Mouse (Mus musculus) ovary, postnatal 14 days (tissue): ENCODE measurements around the gene Zfp697.
A peak's percentile ranks its signal among the peaks of the same experiment; 100 is the strongest.
"Not testable (repeated sequence)": the region's sequence is repeated elsewhere in the genome, so short reads cannot be mapped to it uniquely, and the experiment has no call there.

Experiments used
- DNase-seq: peaks from one replicate; pipeline ENCODE4 v3.0.0; 2022; ENCODE audit warnings: low spot score

The Zfp697 gene

DNA sequence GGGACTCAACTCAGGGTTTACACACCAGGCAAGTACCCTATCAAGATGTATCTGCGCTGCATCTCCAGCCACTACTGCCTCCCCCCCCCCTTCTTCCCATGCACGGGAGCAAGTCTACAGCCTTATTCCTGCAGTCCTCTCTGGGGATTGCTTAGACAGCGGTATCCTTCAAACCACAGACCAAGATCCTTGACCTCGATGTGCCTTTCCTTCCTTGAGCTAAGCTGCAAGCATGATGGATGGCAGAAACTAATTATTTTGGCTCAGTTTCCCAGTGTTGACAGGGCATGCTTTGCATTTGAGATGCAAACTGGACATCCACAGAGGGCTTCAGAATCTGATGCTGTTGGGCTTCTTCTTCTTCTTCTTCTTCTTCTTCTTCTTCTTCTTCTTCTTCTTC lies 40.7 kb downstream of the Zfp697 start:
- no peak for DNase-seq

DNA sequence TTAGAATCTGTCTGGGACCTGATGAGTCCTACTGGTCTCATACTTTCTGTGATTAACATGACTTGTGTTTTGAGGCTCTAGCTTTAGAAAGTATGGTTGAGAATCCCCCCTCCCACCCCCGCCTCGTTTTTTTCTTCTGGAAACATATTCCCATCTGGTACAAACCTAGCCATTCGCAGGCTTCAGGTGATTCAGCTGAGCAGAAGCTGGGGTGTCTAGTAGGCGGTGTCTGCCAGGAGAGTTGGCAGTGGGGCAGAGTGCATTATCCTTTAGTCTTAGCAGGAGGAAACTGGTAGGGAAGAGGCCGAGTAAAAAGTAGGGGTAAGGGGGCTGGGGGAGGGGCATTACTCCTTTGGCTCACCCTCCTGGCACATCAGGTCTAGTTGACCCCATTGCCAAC lies 44.5 kb downstream of the Zfp697 start:
- no peak for DNase-seq

DNA sequence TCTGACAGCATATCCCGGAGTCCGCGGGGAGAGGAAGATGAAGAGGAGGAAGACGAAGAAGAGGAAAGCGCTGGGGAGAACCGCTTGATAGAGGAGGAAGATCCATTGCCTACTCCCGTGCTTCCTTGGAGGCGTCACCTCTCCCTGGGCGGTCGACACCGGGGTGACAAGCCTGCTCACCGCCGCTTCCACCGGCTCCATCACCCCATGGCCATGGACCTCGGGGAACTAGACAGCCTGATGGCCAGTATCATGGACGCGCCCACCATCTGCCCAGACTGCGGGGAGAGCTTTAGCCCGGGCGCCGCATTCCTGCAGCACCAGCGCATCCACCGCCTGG lies 45.0 kb downstream of the Zfp697 start:
- DNase-seq: no peak

DNA sequence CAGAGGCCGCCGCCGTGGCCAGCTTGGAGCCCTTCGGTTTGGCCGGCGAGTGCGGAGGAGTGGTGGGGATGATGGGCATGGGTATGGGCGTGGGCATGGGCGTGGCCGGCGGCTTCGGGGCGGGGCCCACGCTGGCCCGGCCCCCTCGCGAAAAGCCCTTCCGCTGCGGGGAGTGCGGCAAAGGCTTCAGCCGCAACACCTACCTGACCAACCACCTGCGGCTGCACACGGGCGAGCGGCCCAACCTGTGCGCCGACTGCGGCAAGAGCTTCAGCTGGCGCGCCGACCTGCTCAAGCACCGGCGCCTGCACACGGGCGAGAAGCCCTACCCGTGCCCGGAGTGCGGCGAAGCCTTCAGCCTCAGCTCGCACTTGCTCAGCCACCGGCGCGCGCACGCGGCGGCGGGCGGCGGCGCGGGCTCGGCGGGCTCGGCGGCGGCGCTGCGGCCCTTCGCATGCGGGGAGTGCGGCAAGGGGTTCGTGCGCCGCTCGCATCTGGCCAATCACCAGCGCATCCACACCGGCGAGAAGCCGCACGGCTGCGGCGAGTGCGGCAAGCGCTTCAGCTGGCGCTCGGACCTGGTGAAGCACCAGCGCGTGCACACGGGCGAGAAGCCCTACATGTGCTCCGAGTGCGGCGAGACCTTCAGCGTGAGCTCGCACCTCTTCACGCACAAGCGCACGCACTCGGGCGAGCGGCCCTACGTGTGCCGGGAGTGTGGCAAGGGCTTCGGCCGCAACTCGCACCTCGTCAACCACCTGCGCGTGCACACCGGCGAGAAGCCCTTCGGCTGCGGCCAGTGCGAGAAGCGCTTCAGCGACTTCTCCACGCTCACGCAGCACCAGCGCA lies 45.6 kb downstream of the Zfp697 start:
- peak; percentile 64 for DNase-seq

DNA sequence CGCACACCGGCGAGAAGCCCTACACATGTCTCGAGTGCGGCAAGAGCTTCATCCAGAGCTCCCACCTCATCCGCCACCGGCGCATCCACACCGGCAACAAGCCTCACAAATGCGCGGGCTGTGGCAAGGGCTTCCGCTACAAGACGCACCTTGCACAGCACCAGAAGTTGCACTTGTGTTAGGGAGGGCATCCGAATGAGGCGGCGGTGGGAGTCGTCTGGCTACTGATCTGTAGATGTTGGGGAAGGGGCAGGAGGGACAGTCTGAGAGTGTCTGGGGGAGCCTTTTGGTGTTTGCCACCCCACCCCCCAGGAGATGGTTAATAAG lies 46.2 kb downstream of the Zfp697 start:
- no peak for DNase-seq

DNA sequence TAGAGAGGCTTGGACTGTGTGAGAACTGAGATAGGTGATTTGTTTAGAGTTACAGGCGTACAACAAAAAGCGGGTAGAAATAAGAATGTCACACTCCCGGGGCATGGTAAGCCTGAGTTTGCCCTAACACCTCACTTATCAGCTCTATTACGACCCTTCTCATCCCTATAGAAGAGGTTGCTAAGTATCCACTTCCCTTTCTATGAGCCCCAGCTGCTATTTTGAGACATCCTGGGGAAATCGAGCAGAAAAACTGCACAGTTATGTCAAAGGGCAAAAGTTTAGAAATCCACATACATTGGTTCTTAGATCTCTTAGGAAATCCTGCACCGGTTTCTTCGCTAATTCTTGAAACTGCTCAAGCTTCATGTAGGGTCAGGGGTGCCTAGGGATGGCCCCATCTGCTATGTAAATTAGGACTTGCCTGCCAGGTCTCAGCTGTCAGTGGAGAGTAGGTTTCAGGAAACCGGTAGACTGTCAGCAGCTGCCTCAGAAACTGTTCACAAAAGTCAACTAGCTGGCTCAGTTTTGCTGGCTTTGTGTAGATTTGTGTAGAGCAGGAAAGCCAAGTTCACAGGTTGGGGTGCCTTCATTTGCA lies 46.8 kb downstream of the Zfp697 start:
- no peak for DNase-seq

DNA sequence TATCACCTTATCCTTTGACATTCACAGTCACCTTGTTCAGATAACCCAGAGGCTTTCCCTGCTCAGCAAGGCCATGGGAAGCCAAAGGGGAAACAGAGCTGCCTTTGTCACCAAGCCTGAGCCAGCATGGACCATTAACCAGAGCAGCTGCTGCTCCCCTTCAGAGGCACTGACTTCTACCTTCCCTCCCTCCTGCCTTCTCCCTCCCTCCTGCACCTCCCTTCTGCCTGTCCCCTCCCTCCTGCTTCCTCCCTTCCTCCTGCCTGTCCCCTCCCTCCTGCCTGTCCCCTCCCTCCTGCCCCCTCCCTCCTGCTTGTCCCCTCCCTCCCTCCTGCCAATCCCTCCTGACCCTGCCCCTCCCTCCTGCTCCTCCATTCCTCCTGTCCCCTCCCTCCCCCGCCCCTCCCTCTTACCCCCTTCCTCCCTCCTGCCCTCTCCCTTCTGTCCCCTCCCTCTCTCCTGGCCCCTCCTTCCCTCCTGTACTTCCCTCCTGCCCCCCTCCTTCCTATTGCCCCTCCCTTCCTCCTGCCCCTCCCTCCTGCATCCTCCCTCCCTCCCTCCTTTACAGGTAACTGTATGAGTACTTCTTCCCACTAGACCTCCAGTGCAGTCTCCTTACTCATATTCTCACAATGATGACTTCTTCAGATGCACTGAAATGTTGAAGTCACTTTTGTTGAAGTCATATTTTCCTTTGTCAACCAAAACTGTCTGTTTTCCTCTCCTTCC lies 52.0 kb downstream of the Zfp697 start:
- no peak for DNase-seq

DNA sequence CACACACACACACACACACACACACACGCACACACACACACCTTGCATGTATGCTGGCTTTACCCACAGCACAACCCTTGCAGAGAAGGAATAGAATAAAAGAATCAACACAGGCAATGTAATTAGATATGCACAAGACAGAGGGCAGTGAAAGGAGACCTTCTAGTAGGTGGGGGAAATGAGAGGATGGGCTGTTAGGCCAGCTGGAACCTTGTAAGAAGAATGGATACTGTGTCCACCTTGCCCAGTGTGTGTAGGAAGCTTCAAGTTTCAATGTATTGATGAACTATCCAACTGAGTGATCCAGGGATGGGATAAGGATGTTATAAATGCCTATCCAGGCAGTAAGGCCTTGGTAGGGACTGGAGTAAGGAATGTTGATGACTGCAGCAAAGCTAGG lies 52.8 kb downstream of the Zfp697 start:
- DNase-seq: no peak

DNA sequence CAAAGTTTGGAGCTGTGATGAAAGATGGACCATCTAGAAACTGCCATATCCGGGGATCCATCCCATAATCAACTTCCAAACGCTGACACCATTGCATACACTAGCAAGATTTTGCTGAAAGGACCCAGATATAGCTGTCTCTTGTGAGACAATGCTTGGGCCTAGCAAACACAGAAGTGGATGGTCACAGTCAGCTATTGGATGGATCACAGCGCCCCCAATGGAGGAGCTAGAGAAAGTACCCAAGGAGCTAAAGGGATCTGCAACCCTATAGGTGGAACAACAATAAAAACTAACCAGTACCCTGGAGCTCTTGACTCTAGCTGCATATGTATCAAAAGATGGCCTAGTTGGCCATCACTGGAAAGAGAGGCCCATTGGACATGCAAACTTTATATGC lies 60.0 kb downstream of the Zfp697 start:
- DNase-seq: not testable (repeated sequence)

DNA sequence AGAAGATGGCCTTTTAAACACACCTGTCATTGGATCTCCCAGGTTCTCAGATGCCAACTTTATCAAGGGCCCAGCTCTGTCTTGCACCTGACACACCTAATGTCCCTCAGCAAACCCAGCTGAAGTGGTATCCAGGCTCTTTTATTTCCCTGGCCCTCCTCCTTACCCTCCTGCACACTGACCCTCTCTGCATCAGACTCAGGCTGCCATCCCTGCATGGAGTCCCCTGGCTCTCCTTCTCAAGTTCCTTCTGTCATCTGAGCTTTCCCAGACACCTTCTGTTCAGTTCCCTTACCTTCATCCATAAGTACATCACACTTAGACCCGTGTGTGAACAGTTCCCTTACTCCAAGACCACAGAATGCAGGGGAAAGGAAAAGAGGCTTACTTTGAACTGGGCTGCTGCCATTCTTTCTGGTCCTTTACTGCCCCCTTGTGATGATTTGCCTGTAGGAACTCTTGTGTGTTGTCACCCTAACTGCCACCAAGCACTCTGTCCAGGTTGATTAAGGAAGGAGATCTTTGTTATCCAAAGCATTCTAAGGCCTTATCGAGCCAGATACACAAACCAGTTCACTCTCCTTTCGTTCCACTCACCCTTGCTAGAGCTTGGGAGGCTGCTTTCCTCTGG lies 61.0 kb downstream of the Zfp697 start:
- DNase-seq: not testable (repeated sequence)

DNA sequence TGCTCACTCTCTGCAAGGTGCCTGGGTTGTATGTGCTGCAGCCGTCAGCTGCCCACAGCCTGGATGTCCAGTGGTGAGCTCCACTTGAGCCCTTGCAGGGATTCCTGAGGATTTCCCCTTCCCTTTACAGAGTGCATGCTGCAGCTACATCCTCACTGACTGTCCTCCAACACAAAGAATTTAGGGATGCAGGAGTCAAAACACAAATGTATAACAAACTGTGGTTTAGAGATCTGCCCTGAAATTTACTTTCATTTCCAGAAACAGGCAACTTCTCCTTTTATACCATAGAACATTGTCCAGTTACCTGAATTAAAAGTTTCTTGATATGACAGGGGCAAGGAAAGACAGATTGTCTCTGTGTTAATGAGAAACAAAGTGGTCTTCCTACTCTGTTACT lies 61.7 kb downstream of the Zfp697 start:
- DNase-seq: not testable (repeated sequence)

DNA sequence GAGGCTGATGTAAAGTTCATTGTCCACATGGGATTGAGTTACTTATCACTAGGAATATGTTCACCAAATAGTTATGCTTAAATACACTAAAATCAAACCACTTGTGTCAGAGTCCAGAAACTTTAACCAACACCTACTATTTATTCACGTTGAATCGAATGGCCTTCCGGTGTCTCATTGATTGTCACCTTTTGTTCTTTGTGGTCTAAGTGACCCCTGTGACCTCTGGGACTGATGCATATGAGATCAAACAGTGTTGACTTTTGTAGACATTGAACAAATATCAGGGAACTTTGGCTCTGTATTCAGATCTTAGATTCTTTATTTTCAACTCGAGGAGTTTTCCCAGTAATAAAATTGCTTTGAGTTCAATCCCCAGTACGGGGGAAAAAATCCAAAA lies 71.5 kb downstream of the Zfp697 start:
- DNase-seq: not testable (repeated sequence)

DNA sequence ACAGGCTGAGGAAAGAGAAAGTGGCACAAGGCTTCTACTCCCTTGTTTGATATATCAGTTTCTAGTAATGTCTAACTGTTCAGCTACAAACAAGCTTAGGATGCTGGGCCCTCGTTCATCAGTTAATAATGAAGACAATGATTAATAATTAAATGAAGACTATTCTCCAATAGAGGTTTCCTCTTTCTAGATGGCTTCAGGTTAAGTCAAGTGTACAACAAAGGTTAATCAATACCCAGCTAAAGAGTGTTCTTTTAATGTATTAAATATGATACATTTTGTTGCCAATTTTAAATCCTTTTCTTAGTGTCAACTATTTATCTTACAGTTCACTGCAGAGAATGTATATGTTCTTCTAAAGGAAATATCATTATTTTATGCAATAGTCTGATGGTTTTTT lies 74.8 kb downstream of the Zfp697 start, which contains the start of gene Gm4450:
Gm4450 (minus strand) TSS at position 101 of the 400 bp plus-strand sequence.
- DNase-seq: not testable (repeated sequence)

DNA sequence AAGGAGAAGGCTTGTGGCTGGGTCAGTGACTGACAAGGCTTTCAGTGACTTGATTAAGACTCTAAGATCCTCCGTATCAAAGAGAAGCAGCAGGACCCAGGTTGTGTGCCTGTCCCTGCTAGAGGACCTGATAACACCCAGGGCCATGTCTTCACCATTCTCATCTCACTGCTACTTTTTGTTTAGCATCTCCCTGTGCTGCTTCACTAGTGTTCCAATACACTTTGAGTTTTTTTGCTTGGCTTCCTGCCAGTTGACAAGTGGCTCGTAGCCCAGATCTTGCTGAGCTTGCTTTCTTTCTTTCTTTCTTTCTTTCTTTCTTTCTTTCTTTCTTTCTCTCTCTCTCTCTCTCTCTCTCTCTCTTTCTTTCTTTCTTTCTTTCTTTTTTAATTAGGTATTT lies 87.1 kb downstream of the Zfp697 start:
- DNase-seq: not testable (repeated sequence)

DNA sequence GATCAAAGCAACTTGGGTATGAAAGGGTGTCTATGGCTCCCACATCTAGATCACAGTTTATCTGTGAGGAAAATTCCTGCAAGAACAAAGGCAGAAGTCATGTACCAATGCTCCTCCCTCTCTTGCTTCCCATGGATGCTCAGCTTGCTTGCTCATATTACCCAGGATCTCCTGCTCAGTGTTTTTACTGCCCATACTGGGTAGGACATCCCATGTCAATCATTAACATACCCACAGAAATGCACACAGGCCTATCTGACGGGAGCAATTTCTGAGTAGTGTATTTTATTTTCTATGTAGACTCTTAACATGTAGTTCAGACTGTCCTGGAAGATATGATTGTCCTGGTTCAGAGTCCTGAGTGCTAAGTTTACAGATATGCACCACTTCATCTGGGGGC lies 88.8 kb downstream of the Zfp697 start:
- DNase-seq: not testable (repeated sequence)

DNA sequence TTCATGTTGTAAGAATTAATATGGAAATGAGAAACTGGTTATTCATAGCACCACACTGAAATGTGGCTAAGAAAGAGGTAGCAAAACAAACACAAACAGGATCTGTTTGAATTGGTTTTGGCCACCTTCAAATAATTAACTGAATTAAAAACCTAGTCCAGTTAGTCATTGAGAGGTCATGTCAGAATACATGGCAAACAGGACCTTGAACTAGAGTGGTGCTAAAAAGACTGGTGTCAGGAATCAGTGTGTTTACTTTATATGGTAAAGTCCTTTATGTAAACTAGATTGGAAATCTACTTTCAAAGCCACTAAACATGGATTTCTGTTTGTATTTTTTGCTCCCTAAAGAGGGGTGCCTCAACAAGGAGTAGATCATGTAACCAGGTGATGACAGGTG lies 89.2 kb downstream of the Zfp697 start:
- not testable (repeated sequence) for DNase-seq

DNA sequence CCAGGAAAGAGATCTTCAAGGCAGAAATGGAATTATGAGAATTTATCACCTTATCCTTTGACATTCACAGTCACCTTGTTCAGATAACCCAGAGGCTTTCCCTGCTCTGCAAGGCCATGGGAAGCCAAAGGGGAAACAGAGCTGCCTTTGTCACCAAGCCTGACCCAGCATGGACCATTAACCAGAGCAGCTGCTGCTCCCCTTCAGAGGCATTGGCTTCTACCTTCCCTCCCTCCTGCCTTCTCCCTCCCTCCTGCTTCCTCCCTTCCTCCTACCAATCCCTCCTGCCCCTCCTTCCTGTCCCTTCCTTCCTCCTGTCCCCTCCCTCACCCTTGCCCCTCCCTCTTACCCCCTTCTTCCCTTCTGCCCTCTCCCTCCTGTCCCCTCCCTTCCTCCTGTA lies 111.9 kb downstream of the Zfp697 start:
- not testable (repeated sequence) for DNase-seq

DNA sequence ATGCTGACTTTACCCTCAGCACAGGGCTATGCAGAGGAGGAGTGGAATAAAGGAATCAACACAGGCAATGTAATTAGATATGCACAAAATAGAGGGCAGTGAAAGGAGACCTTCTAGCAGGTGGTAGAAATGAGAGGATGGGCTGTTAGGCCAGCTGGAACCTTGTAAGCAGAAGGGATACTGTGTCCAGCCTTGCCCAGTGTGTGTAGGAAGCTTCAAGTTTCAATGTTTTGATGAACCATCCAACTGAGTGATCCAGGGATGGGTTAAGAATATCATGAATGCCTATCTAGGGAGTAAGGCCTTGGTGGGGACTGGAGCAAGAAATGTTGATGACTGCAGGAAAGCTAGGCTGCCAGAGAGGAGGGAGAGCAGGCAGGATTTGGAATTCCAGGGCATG lies 112.8 kb downstream of the Zfp697 start:
- DNase-seq: not testable (repeated sequence)

DNA sequence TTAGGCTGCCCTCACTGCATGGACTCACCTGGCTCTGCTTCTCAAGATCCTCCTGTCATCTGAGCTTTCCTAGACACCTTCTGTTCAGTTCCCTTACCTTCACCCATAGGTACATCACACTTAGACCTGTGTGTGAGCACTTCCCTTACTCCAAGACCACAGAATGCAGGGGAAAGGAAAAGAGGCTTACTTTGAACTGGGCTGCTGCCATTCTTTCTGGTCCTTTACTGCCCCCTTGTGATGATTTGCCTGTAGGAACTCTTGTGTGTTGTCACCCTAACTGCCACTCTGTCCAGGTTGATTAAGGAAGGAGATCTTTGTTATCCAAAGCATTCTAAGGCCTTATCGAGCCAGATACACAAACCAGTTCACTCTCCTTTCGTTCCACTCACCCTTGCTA lies 114.5 kb downstream of the Zfp697 start:
- not testable (repeated sequence) for DNase-seq

DNA sequence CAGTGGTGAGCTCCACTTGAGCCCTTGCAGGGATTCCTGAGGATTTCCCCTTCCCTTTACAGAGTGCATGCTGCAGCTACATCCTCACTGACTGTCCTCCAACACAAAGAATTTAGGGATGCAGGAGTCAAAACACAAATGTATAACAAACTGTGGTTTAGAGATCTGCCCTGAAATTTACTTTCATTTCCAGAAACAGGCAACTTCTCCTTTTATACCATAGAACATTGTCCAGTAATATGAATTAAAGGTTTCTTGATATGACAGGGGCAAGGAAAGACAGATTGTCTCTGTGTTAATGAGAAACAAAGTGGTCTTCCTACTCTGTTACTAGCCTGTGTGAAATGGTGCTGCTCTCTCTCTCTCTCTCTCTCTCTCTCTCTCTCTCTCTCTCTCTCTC lies 115.1 kb downstream of the Zfp697 start:
- DNase-seq: not testable (repeated sequence)

DNA sequence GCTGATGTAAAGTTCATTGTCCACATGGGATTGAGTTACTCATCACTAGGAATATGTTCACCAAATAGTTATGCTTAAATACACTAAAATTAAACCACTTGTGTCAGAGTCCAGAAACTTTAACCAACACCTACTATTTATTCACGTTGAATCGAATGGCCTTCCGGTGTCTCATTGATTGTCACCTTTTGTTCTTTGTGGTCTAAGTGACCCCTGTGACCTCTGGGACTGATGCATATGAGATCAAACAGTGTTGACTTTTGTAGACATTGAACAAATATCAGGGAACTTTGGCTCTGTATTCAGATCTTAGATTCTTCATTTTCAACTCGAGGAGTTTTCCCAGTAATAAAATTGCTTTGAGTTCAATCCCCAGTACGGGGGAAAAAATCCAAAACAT lies 125.0 kb downstream of the Zfp697 start:
- DNase-seq: not testable (repeated sequence)

DNA sequence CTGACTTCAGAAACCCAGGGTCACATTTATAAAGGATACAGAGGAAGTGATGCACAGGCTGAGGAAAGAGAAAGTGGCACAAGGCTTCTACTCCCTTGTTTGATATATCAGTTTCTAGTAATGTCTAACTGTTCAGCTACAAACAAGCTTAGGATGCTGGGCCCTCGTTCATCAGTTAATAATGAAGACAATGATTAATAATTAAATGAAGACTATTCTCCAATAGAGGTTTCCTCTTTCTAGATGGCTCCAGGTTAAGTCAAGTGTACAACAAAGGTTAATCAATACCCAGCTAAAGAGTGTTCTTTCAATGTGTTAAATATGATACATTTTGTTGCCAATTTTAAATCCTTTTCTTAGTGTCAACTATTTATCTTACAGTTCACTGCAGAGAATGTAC lies 128.2 kb downstream of the Zfp697 start, which contains the start of gene Hsd3b4:
Hsd3b4 (minus strand) TSS at position 101 of the 400 bp plus-strand sequence.
- DNase-seq: not testable (repeated sequence)
